Mouse (Mus musculus): Measurements from ENCODE around the gene Lmnb2.

DNA sequence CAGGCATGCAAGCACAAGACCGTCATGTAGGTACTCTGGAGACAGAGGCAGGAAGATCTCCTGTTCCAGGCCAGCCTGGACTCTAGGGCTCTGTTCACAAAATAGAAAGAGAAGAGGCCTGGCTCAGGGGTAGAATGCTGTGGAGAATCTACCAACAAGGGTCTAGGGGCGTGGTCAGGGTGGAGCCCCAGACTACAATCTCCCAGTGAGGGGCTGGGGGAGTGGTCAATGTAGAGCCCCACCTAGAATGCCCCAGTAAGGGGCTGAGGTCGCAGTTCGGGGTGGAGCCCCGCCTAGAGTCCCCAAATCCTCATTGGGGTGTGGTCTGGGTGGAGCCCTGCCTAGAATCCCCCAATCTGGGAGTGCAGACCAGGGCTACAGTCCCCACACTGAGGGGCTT is 32.3 kb upstream of the Lmnb2 start:
- TF ChIP-seq CTCF (conservative IDR thresholded peaks at IDR 0.05; ENCODE audit: insufficient read depth, insufficient read length, low read depth, low read length) (no peak), POLR2A (IDR thresholded peaks at IDR 0.05; ENCODE audit: low read depth, low read length) (no peak)

All from kidney, adult 2 months (tissue).